Mouse (Mus musculus): ENCODE measurements around the gene Hcn2.

GRCm38 (mm10) chr10:79773208-79773607 lies 56.8 kb downstream of the Hcn2 start:
- TF ChIP-seq POLR2A (IDR thresholded peaks at IDR 0.05; ENCODE audit: extremely low read depth, insufficient read depth, low read length), result no peak
- TF ChIP-seq CTCF (IDR thresholded peaks at IDR 0.05; ENCODE audit: low read depth, low read length), result no peak

All from liver, adult 2 months (tissue).